Comparison of ENCODE assay signal across 20 mouse cellular contexts in genomic region chr4:138771970-138772369, GRCm38 (mm10). TPM values are rescaled to one million over a fixed set of nuclear protein-coding genes. Genes with fewer than 3 reads are reported as not detected.
"Had no signal": no experiment of that assay in that cellular context is flagged by ENCODE, and none has a peak within 500 bp of the region (broad histone marks: within the 10 kb centered on the region; RNA-seq: fewer than 3 reads in every experiment).

No protein-coding gene starts in this region.

- ATAC-seq: hindbrain, embryonic 16.5 days; inflammation-experienced regulatory T-cells, adult 6 months; midbrain, embryonic 16.5 days had no signal

- H3K27me3 ChIP-seq: hindbrain, embryonic 12.5 days; limb, embryonic 13.5 days; midbrain, embryonic 12.5 days; neural tube, embryonic 13.5 days had no signal

- DNase-seq: left cerebral cortex, postnatal 4 days; lung, adult 2 months; lung, postnatal 10 days; retina, postnatal 1 day; right cerebral cortex, postnatal 4 days; thymus, postnatal 36 days had no signal

- H3K4me2 ChIP-seq: hindbrain, embryonic 12.5 days; limb, embryonic 13.5 days; midbrain, embryonic 12.5 days; neural tube, embryonic 13.5 days had no signal

- H3K4me1 ChIP-seq: limb, embryonic 13.5 days; megakaryocyte, embryonic 14.5 days; midbrain, embryonic 12.5 days had no signal

- H3K9me3 ChIP-seq: hindbrain, embryonic 12.5 days; limb, embryonic 13.5 days; megakaryocyte, embryonic 14.5 days; midbrain, embryonic 12.5 days; neural tube, embryonic 13.5 days had no signal

- H3K4me3 ChIP-seq: hindbrain, embryonic 12.5 days; limb, embryonic 13.5 days; megakaryocyte, embryonic 14.5 days; midbrain, embryonic 12.5 days; neural tube, embryonic 13.5 days had no signal

- H3K27ac ChIP-seq: hindbrain, embryonic 12.5 days; limb, embryonic 13.5 days; liver, embryonic 14.5 days; macrophage; midbrain, embryonic 12.5 days; neural tube, embryonic 13.5 days had no signal

- H3K9ac ChIP-seq: hindbrain, embryonic 12.5 days; limb, embryonic 13.5 days; liver, embryonic 14.5 days; midbrain, embryonic 12.5 days; neural tube, embryonic 13.5 days had no signal

- H3K36me3 ChIP-seq: hindbrain, embryonic 12.5 days; limb, embryonic 13.5 days; midbrain, embryonic 12.5 days; neural tube, embryonic 13.5 days had no signal

RNA-seq across cellular contexts. Expression of gene Pla2g2d, which starts 3.6 kb away (rescaled TPM):
- total RNA-seq: left cerebral cortex, postnatal 4 days; liver, adult 2 months had no signal
- polyA plus RNA-seq: liver, adult 2 months; liver, embryonic 14.5 days; macrophage had no signal

RNA-seq across cellular contexts. Expression of gene Pla2g2f, which starts 14.5 kb away (rescaled TPM):
- total RNA-seq: left cerebral cortex, postnatal 10 days; left cerebral cortex, postnatal 4 days; liver, adult 2 months had no signal
- polyA plus RNA-seq: hindbrain, embryonic 12.5 days; inflammation-experienced regulatory T-cells, adult 6 months; liver, adult 2 months; macrophage; midbrain, embryonic 16.5 days; neural tube, embryonic 13.5 days; testis, adult 2 months had no signal

RNA-seq across cellular contexts. Expression of gene Ubxn10, which starts 35.0 kb away (rescaled TPM):
- polyA plus RNA-seq: inflammation-experienced regulatory T-cells, adult 6 months; macrophage had no signal

RNA-seq across cellular contexts. Expression of gene Pla2g2c, which starts 47.4 kb away (rescaled TPM):
- total RNA-seq: left cerebral cortex, postnatal 10 days; liver, adult 2 months had no signal
- polyA plus RNA-seq: inflammation-experienced regulatory T-cells, adult 6 months; liver, adult 2 months; macrophage; spleen, adult 2 months had no signal
